Mouse (Mus musculus) cerebellum, adult 9-10 months (tissue): ENCODE measurements around the gene Etnk1.
"Not testable (repeated sequence)": the region's sequence is repeated elsewhere in the genome, so short reads cannot be mapped to it uniquely, and the experiment has no call there.

Experiments used
- DNase-seq: peaks from one replicate; pipeline ENCODE4 v3.0.0; 2022

The Etnk1 gene

DNA sequence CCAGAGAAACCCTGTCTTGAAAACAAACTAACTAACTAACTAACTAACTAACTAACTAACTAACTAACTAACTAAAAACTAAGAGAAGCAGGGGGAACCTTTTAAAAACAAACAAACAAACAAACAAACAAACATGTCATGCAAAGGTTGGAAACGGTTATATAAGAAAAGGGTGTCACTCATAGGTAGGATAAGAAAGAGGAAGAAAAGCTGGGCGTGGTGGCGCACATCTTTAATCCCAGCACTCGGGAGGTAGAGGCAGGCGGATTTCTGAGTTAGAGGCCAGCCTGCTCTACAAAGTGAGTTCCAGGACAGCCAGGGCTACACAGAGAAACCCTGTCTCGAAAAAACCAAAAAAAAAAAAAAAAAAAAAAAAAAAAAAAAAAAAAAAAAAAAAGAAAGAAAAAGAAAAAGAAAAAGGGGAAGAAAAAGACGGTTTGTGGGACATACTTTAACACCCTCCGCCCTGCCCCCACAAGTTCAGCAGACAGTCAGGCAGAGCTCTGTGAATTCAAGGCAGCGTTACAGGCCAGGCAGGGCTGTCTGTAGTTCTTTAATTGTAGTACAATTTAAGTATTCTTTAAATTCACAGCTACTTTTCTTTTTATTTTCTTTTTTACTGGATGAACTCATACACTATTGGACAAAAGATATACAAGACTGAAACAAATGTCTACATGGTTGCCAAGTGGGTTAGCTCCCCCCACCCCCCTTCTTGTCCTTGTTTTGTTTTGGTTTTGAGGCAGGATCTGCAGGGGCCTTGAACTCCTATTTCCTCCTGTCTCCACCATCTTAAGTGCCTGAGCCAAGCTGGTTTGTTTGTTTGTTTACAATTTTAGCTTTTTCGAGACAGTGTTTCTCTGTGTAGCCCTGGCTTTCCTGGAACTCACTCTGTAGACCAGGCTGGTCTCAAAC lies 15.7 kb upstream of the Etnk1 start:
- DNase-seq = not testable (repeated sequence)

GRCm38 (mm10) chr6:143152321-143152827 lies 14.6 kb upstream of the Etnk1 start:
- no peak for DNase-seq

GRCm38 (mm10) chr6:143153160-143153559 lies 13.9 kb upstream of the Etnk1 start:
- DNase-seq = no peak

- DNase-seq = no peak
Measured at GRCm38 (mm10) chr6:143153751-143154494, 13.1 kb upstream of the Etnk1 start.

DNA sequence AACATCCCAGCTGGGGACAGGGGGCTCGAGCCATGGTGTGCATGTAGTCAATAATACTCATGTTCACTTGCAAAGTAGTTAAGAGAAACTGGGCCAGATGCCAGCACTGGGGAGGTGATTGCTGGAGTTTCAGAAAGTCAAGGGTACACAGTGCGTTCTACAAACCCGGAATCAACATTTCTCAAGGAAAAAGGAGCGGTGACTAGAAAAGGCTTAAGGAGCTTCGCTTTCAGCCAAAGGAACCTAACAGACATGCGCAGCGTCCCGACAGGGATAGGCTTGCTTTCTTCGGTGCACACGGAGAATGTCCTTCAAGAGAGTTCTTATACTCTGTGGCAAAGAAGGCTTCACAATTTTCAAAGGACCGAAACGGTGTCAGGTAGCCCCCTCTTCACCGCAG lies 12.1 kb upstream of the Etnk1 start:
- no peak for DNase-seq

DNA sequence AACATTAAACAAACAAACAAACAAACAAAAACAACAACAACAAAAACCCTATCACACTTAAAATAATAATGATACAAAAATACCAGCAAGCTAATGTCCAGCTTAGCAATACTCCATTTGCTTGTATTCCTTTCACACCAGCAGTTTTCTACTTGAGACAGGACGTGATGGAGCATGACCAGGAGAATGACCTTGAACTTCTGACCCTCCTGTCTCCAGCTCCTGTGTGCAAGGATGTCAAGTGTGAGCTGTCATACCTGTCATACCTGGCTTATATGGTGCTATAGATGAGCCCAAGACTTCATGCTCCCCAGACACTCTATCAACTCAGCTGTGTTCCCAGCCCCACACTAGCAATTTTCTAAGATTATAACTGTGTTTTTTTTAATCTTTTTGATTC lies 11.0 kb upstream of the Etnk1 start:
- DNase-seq = no peak

DNA sequence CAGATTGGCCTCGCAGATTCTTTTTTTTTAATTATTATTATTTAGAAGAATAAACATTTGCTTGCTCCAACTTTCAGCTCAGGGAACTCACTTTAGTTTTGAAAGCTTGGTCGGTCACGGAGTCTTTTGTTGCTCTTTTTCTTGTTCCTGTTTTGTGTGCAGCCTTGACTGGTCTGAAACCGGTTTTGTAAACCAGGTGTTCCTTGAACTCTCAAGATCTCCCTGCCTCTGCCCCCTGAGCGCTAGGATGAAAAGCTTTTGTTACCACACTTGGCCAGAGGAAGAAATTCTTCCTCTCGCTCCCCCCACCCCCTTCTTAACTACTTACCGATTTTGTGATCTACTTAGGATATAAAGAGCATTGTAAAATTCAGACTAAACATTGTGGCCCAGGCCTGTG lies 10.3 kb upstream of the Etnk1 start:
- DNase-seq = no peak

GRCm38 (mm10) chr6:143157401-143157800 lies 9.6 kb upstream of the Etnk1 start:
- DNase-seq = no peak

GRCm38 (mm10) chr6:143160572-143161231 lies 6.3 kb upstream of the Etnk1 start:
- DNase-seq = no peak

- DNase-seq = no peak
Measured at GRCm38 (mm10) chr6:143162161-143162877, 4.7 kb upstream of the Etnk1 start.

- DNase-seq = no peak
Measured at GRCm38 (mm10) chr6:143163956-143164905, 2.8 kb upstream of the Etnk1 start.

GRCm38 (mm10) chr6:143164906-143165255 lies 2.1 kb upstream of the Etnk1 start:
- DNase-seq = no peak

GRCm38 (mm10) chr6:143165404-143166257 lies 1.4 kb upstream of the Etnk1 start:
- DNase-seq = no peak

GRCm38 (mm10) chr6:143167409-143167919 lies 443 bp downstream of the Etnk1 start:
- DNase-seq = no peak

GRCm38 (mm10) chr6:143167981-143168674 lies 1.1 kb downstream of the Etnk1 start:
- no peak for DNase-seq

DNA sequence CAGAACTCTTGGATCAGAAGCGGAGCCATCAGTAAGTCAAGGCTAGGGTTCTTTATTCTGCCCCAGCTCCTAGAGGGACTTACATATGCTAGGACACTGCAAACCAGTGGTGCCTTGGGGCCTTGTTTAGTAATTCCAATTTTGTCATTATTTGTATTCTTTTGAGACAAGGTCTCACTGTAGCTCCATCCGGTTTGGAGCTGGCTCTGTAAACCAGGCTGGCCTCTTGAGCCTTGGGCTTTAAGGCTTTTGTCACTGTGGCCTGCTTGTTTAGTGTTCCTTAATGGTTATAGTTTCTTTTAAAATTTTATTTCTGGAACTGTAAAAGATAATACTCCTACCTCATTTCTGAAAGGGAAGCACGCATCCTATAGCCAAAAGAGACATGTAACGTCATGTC lies 2.4 kb downstream of the Etnk1 start:
- DNase-seq = no peak

- no peak for DNase-seq
Measured at GRCm38 (mm10) chr6:143170166-143170960, 3.3 kb downstream of the Etnk1 start.

- DNase-seq = no peak
Measured at GRCm38 (mm10) chr6:143171066-143171465, 4.0 kb downstream of the Etnk1 start.
